ENCODE assay signal across 11 mouse cellular contexts in genomic region chr11:80184531-80185071, GRCm38 (mm10). TPM values are rescaled to one million over a fixed set of nuclear protein-coding genes. Genes with fewer than 3 reads are reported as not detected.
A peak's percentile ranks its signal among the peaks of the same experiment; 100 is the strongest.
DNase-seq lines count a peak whose midpoint lies in the region; ATAC-seq and TF ChIP-seq lines count a peak whose summit lies in the region.
"Had no signal": no experiment of that assay in that cellular context is flagged by ENCODE, and none has a peak within 500 bp of the region (broad histone marks: within the 10 kb centered on the region; RNA-seq: fewer than 3 reads in every experiment).

No protein-coding gene starts in this region.

- no peak for TF ChIP-seq CTCF in E14TG2a.4 (conservative IDR thresholded peaks at IDR 0.05; ENCODE audit: low read length)
- no peak for TF ChIP-seq CTCF in forebrain, postnatal 0 days (IDR thresholded peaks at IDR 0.05; ENCODE audit: low read depth)
- TF ChIP-seq CTCF in liver, embryonic 14.5 days (IDR thresholded peaks at IDR 0.05; ENCODE audit: low read depth): no peak

- no peak for ATAC-seq in heart, embryonic 13.5 days (ENCODE audit: extremely low read depth, insufficient number of reproducible peaks, low FRiP score, low TSS enrichment)
- no peak for ATAC-seq in forebrain, postnatal 0 days
- no peak for ATAC-seq in liver, embryonic 14.5 days (ENCODE audit: insufficient read depth)

- peak overlapping the region; percentile 76 for H3K4me2 ChIP-seq in heart, embryonic 13.5 days
- H3K4me2 ChIP-seq in forebrain, postnatal 0 days (ENCODE audit: low read depth): peak overlapping the region; percentile 71
- H3K4me2 ChIP-seq in liver, embryonic 14.5 days (ENCODE audit: low read depth): peak overlapping the region; percentile 83

- H3K9ac ChIP-seq in heart, embryonic 13.5 days: peak overlapping the region; percentile 94
- H3K9ac ChIP-seq in forebrain, postnatal 0 days: no peak overlapping the region
- H3K9ac ChIP-seq in liver, embryonic 14.5 days (replicated peaks): peak overlapping the region; percentile 85

- no peaks in the 10 kb centered on the region for H3K9me3 ChIP-seq in heart, embryonic 13.5 days
- no peaks in the 10 kb centered on the region; the same call in 1 of the 2 replicates for H3K9me3 ChIP-seq in E14TG2a.4 (ENCODE audit: low read length)
- no peaks in the 10 kb centered on the region for H3K9me3 ChIP-seq in forebrain, postnatal 0 days (ENCODE audit: low read length)
- no peaks in the 10 kb centered on the region for H3K9me3 ChIP-seq in liver, embryonic 14.5 days (ENCODE audit: control insufficient read depth, low read length)

- DNase-seq in heart, postnatal 10 days: no peak
- no peak for DNase-seq in forebrain, postnatal 0 days
- no peak for DNase-seq in liver, embryonic 14.5 days (ENCODE audit: low read depth in 3 of 3, low spot score in 3 of 3)
- no peak for DNase-seq in right cerebral cortex, adult 2 months (ENCODE audit: low spot score in 2 of 2)
- DNase-seq in Muller cell, postnatal 12 days (ENCODE audit: inconsistent ontology term): no peak
- no peak for DNase-seq in thymus, postnatal 14 days
- DNase-seq: embryo, embryonic 11 days; layer of hippocampus, adult 9-11 months; right cerebral cortex, postnatal 4 days had no signal

- peaks cover 6% of the 10 kb centered on the region for H3K36me3 ChIP-seq in heart, embryonic 13.5 days
- H3K36me3 ChIP-seq in E14TG2a.4 (ENCODE audit: insufficient read depth, low read length): peaks cover 19% of the 10 kb centered on the region
- H3K36me3 ChIP-seq in forebrain, postnatal 0 days (ENCODE audit: insufficient read depth): no peaks in the 10 kb centered on the region
- no peaks in the 10 kb centered on the region for H3K36me3 ChIP-seq in liver, embryonic 14.5 days (replicated peaks; ENCODE audit: control insufficient read depth, insufficient read depth, low read depth)

- 83% methylated on average over 6 of the region's 6 CpGs for WGBS in heart, embryonic 13.5 days
- 86% methylated on average over 6 of the region's 6 CpGs for WGBS in forebrain, postnatal 0 days
- WGBS in liver, embryonic 14.5 days (ENCODE audit: insufficient replicate concordance): 74% methylated on average over 6 of the region's 6 CpGs

- TF ChIP-seq EP300 in liver, embryonic 14.5 days (IDR thresholded peaks at IDR 0.05; ENCODE audit: low read depth): no peak

- H3K4me3 ChIP-seq in heart, embryonic 13.5 days: peak overlapping the region; percentile 83
- peak overlapping the region; percentile 98 for H3K4me3 ChIP-seq in E14TG2a.4 (replicated peaks; ENCODE audit: low read length)
- no peak overlapping the region for H3K4me3 ChIP-seq in forebrain, postnatal 0 days (ENCODE audit: low read depth, low read length)
- peak overlapping the region; percentile 68 to 79 for H3K4me3 ChIP-seq in liver, embryonic 14.5 days (ENCODE audit: insufficient read depth in 1 of 2, low read depth in 2 of 2, low read length in 2 of 2)

- peak overlapping the region; percentile 86; the same call in 1 of the 2 replicates for H3K27ac ChIP-seq in heart, embryonic 13.5 days (replicated peaks)
- H3K27ac ChIP-seq in forebrain, postnatal 0 days (ENCODE audit: low read depth, low read length): no peak overlapping the region
- no peak overlapping the region for H3K27ac ChIP-seq in liver, embryonic 14.5 days

- H3K4me1 ChIP-seq in heart, embryonic 13.5 days: peaks cover 13% of the 10 kb centered on the region
- H3K4me1 ChIP-seq in E14TG2a.4 (replicated peaks; ENCODE audit: low read depth, low read length): peaks cover 62% of the 10 kb centered on the region
- no peaks in the 10 kb centered on the region for H3K4me1 ChIP-seq in forebrain, postnatal 0 days (ENCODE audit: insufficient read depth)
- H3K4me1 ChIP-seq in liver, embryonic 14.5 days (replicated peaks; ENCODE audit: control insufficient read depth in 2 of 2, insufficient read depth in 2 of 2, low read length in 1 of 2): 0 out of 4 replicates have a peak, but pooled peaks cover 0 to 3% of the 10 kb centered on the region in 2 experiments

- intact Hi-C loops in heart, postnatal 10 days (cut with DNase I): loop anchor here (5.0 kb wide), 1 partner anchor 102 kb away; the partner anchor contains the start of gene Crlf3

- no peaks in the 10 kb centered on the region for H3K27me3 ChIP-seq in heart, embryonic 13.5 days (replicated peaks)
- H3K27me3 ChIP-seq in E14TG2a.4 (ENCODE audit: insufficient read depth, low read length): no peaks in the 10 kb centered on the region
- no peaks in the 10 kb centered on the region for H3K27me3 ChIP-seq in forebrain, postnatal 0 days (ENCODE audit: insufficient read depth, low read length)
- H3K27me3 ChIP-seq in liver, embryonic 14.5 days (ENCODE audit: control insufficient read depth, insufficient read depth, low read length): no peaks in the 10 kb centered on the region

RNA-seq across cellular contexts. Expression of gene Rnf135, which starts 0.9 kb away (rescaled TPM):
- polyA plus RNA-seq in heart, embryonic 13.5 days (2015; fragmentation: Nextera tagmentation; extraction: Ambion mirVana): 10.6 and 11.7 TPM in 2 replicates
- total RNA-seq in heart, postnatal 10 days (2021): 10 to 100 TPM in 1 of 2 experiments, 1 to 10 TPM in 1; 7.7 to 10.4 TPM
- 1.3 and 2.0 TPM in 2 replicates for total RNA-seq in forebrain, postnatal 0 days (2014; rRNA removed)
- 2.2 and 3.1 TPM in 2 replicates for polyA plus RNA-seq in forebrain, postnatal 0 days (2015; fragmentation: Nextera tagmentation; extraction: Ambion mirVana)
- 1.7 and 2.2 TPM in 2 replicates for polyA plus RNA-seq in liver, embryonic 14.5 days (2012; rRNA removed)
- 2.5 and 3.4 TPM in 2 replicates for polyA plus RNA-seq in liver, embryonic 14.5 days (2014; fragmentation: Nextera tagmentation; extraction: Ambion mirVana)

RNA-seq across cellular contexts. Expression of gene Rhot1, which starts 24.2 kb away (rescaled TPM):
- 52.5 and 56.4 TPM in 2 replicates for polyA plus RNA-seq in heart, embryonic 13.5 days (2015; fragmentation: Nextera tagmentation; extraction: Ambion mirVana)
- 10 to 100 TPM; 67.4 to 72.5 TPM for total RNA-seq in heart, postnatal 10 days (2021)
- 69.5 and 79.1 TPM in 2 replicates for total RNA-seq in forebrain, postnatal 0 days (2014; rRNA removed)
- 56.0 and 61.0 TPM in 2 replicates for polyA plus RNA-seq in forebrain, postnatal 0 days (2015; fragmentation: Nextera tagmentation; extraction: Ambion mirVana)
- polyA plus RNA-seq in liver, embryonic 14.5 days (2012; rRNA removed): 8.3 and 11.6 TPM in 2 replicates
- polyA plus RNA-seq in liver, embryonic 14.5 days (2014; fragmentation: Nextera tagmentation; extraction: Ambion mirVana): 21.6 and 25.6 TPM in 2 replicates

RNA-seq across cellular contexts. Expression of gene Adap2, which starts 30.7 kb away (rescaled TPM):
- polyA plus RNA-seq in heart, embryonic 13.5 days (2015; fragmentation: Nextera tagmentation; extraction: Ambion mirVana): 1.2 TPM in 2 replicates
- 10 to 100 TPM in 1 of 2 experiments, 1 to 10 TPM in 1; 8.8 to 18.4 TPM for total RNA-seq in heart, postnatal 10 days (2021)
- 3.8 and 4.4 TPM in 2 replicates for total RNA-seq in forebrain, postnatal 0 days (2014; rRNA removed)
- polyA plus RNA-seq in forebrain, postnatal 0 days (2015; fragmentation: Nextera tagmentation; extraction: Ambion mirVana): 2.2 and 3.2 TPM in 2 replicates
- 1.5 and 2.4 TPM in 2 replicates for polyA plus RNA-seq in liver, embryonic 14.5 days (2012; rRNA removed)
- 3.9 and 4.7 TPM in 2 replicates for polyA plus RNA-seq in liver, embryonic 14.5 days (2014; fragmentation: Nextera tagmentation; extraction: Ambion mirVana)

RNA-seq across cellular contexts. Expression of gene Tefm, which starts 42.6 kb away (rescaled TPM):
- 27.2 and 29.6 TPM in 2 replicates for polyA plus RNA-seq in heart, embryonic 13.5 days (2015; fragmentation: Nextera tagmentation; extraction: Ambion mirVana)
- 10 to 100 TPM; 22.6 to 23.7 TPM for total RNA-seq in heart, postnatal 10 days (2021)
- 18.9 and 19.9 TPM in 2 replicates for total RNA-seq in forebrain, postnatal 0 days (2014; rRNA removed)
- 23.7 and 25.6 TPM in 2 replicates for polyA plus RNA-seq in forebrain, postnatal 0 days (2015; fragmentation: Nextera tagmentation; extraction: Ambion mirVana)
- 6.1 and 7.5 TPM in 2 replicates for polyA plus RNA-seq in liver, embryonic 14.5 days (2012; rRNA removed)
- polyA plus RNA-seq in liver, embryonic 14.5 days (2014; fragmentation: Nextera tagmentation; extraction: Ambion mirVana): 12.5 and 14.2 TPM in 2 replicates
